Mouse (Mus musculus) cerebellum, adult (tissue): ENCODE data around the gene Lypd6.

Source experiments
- ATAC-seq: cut with Nextera tagmentation; 2 replicates; pipeline ENCODE4 v1.9.2; 2017; ENCODE audit warnings: mild to moderate bottlenecking, moderate library complexity, mixed read lengths; ENCODE audit not compliant: insufficient number of reproducible peaks, low FRiP score, low TSS enrichment

The Lypd6 gene

GRCm38 (mm10) chr2:50163608-50164007 is 97.4 kb downstream of the Lypd6 start:
- ATAC-seq = no peak

GRCm38 (mm10) chr2:50165277-50165676 is 99.0 kb downstream of the Lypd6 start:
- ATAC-seq = peak; percentile 78

GRCm38 (mm10) chr2:50166082-50166481 is 99.9 kb downstream of the Lypd6 start:
- ATAC-seq = no peak

GRCm38 (mm10) chr2:50173730-50174528 is 107.7 kb downstream of the Lypd6 start:
- ATAC-seq = no peak

- no peak for ATAC-seq
These were observed 109.5 kb downstream of the Lypd6 start for GRCm38 (mm10) chr2:50175709-50176108.

- no peak for ATAC-seq
These were observed 112.9 kb downstream of the Lypd6 start for GRCm38 (mm10) chr2:50179164-50179563.

- no peak for ATAC-seq
These were observed 114.2 kb downstream of the Lypd6 start for GRCm38 (mm10) chr2:50180423-50180822.

- ATAC-seq = no peak
These were observed 115.1 kb downstream of the Lypd6 start for GRCm38 (mm10) chr2:50181332-50181731.

- ATAC-seq = no peak
These were observed 120.6 kb downstream of the Lypd6 start for GRCm38 (mm10) chr2:50186711-50187405.

- no peak for ATAC-seq
These were observed 122.6 kb downstream of the Lypd6 start for GRCm38 (mm10) chr2:50188856-50189255.

GRCm38 (mm10) chr2:50196681-50197080 is 130.5 kb downstream of the Lypd6 start:
- ATAC-seq = no peak

GRCm38 (mm10) chr2:50197801-50198200 is 131.6 kb downstream of the Lypd6 start:
- no peak for ATAC-seq

GRCm38 (mm10) chr2:50200541-50200940 is 134.3 kb downstream of the Lypd6 start:
- ATAC-seq = peak; percentile 24; the same call in 1 of the 2 replicates

GRCm38 (mm10) chr2:50220574-50220973 is 154.3 kb downstream of the Lypd6 start:
- ATAC-seq = peak; percentile 76

- no peak for ATAC-seq
These were observed 158.8 kb downstream of the Lypd6 start for GRCm38 (mm10) chr2:50225019-50225418.

GRCm38 (mm10) chr2:50233491-50233890 is 167.3 kb downstream of the Lypd6 start:
- no peak for ATAC-seq
